Mouse (Mus musculus) myocyte (in vitro differentiated cells): Measurements from ENCODE around the gene Gnat3.

Source experiments
- CEBPB ChIP-seq: IDR thresholded peaks from 2 replicates; pipeline ENCODE4 v1.6.1; 2011; ENCODE audit warnings: mild to moderate bottlenecking, moderate library complexity; ENCODE audit not compliant: poor library complexity, insufficient read depth, severe bottlenecking
- E2F4 ChIP-seq: IDR thresholded peaks from one replicate; pipeline ENCODE4 v1.6.1; 2011; ENCODE audit warnings: mild to moderate bottlenecking, control low read depth, moderate library complexity; ENCODE audit not compliant: insufficient read depth
- MAX ChIP-seq: IDR thresholded peaks from one replicate; pipeline ENCODE4 v1.6.1; 2011; ENCODE audit warnings: low read depth, mild to moderate bottlenecking, control low read depth
- MYOD1 ChIP-seq, 3 experiments: IDR thresholded peaks; one replicate each; pipeline ENCODE4 v1.6.1; 2011; ENCODE audit warnings: control low read depth in 2 of 3, low read depth in 2 of 3, mild to moderate bottlenecking in 2 of 3, moderate library complexity in 1 of 3; ENCODE audit not compliant: insufficient read length in 2 of 3, control insufficient read depth in 1 of 3
- MYOG ChIP-seq, 3 experiments: IDR thresholded peaks; one replicate each; pipeline ENCODE4 v1.6.1; 2011; ENCODE audit warnings: control low read depth in 2 of 3, low read depth in 2 of 3, mild to moderate bottlenecking in 2 of 3; ENCODE audit not compliant: insufficient read length in 2 of 3, control insufficient read depth in 1 of 3, insufficient read depth in 1 of 3
- POLR2A ChIP-seq: IDR thresholded peaks from one replicate; pipeline ENCODE4 v1.6.1; 2011; ENCODE audit warnings: low read depth, mild to moderate bottlenecking, control low read depth, moderate library complexity; ENCODE audit not compliant: insufficient read length
- POLR2AphosphoS2 ChIP-seq: IDR thresholded peaks from one replicate; pipeline ENCODE4 v1.6.1; 2011; ENCODE audit warnings: low read depth, control low read depth; ENCODE audit not compliant: insufficient read length
- REST ChIP-seq: IDR thresholded peaks from one replicate; pipeline ENCODE4 v1.6.1; 2011; ENCODE audit warnings: mild to moderate bottlenecking, control low read depth, moderate library complexity; ENCODE audit not compliant: insufficient read depth, insufficient read length
- SRF ChIP-seq: IDR thresholded peaks from one replicate; pipeline ENCODE4 v1.6.1; 2011; ENCODE audit warnings: low read depth; ENCODE audit not compliant: control insufficient read depth, insufficient read length
- TCF12 ChIP-seq: IDR thresholded peaks from one replicate; pipeline ENCODE4 v1.6.1; 2011; ENCODE audit warnings: mild to moderate bottlenecking, control low read depth; ENCODE audit not compliant: poor library complexity, insufficient read depth, severe bottlenecking
- TCF3 ChIP-seq: IDR thresholded peaks from one replicate; pipeline ENCODE4 v1.6.1; 2011; ENCODE audit warnings: low read depth, control low read depth; ENCODE audit not compliant: insufficient read length
- USF1 ChIP-seq: IDR thresholded peaks from one replicate; pipeline ENCODE4 v1.6.1; 2011; ENCODE audit warnings: low read depth, mild to moderate bottlenecking, control low read depth, moderate library complexity

GRCm38 (mm10) chr5:18035848-18036638, 73.7 kb downstream of the Gnat3 start:
- TF ChIP-seq TCF12 (no peak), POLR2A (no peak), TCF3 (no peak), MAX (no peak), MYOG (IDR thresholded peaks at IDR 0.05; ENCODE audit: control insufficient read depth in 1 of 3, insufficient read depth in 1 of 3, insufficient read length in 2 of 3, low read depth in 2 of 3) (no peak), E2F4 (no peak), POLR2AphosphoS2 (no peak), CEBPB (no peak), USF1 (no peak), MYOD1 (IDR thresholded peaks at IDR 0.05; ENCODE audit: control insufficient read depth in 1 of 3, insufficient read length in 2 of 3, low read depth in 2 of 3) (peak in 2 of 3 experiments; percentile 28 to 47), REST (no peak), SRF (no peak)
